13 mouse cellular contexts compared by ENCODE assay signal in the genomic region with DNA sequence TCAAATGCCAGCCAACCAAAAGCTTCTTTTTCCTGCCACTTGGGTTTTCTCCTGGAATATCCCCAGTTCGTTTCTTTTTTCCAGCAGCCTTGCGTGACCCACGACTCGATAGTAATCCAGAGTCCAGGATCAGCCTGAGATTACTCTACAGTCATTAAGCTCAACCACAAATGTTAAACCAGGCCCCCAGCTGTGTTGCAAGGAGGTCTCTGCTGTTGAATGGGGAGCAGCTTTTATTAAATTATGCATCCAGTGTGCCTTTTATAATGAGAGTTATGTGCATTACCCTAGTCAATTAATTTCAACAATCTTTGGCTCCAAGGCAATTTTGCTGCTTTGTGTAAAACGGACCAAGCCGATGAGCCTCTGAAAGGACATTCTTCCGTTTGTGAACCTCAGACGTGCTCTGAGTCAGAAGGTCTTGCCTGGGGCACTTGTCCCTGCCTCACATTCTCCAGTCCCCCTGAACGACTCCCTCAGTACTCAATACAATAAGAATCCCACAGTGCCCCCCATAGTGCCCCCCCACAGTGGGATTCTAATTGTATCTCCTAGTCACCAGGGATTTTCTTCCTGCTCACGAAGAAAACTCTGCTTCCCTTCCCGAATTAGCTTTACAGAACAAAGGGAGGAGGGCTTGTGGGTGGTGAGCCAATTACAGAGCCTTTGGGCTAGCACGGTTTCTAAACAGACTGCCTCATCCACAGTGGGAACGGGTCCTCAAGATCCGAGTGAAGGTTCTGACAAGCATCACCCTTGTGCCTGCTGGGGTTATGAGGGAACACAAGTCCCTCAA. TPM values are rescaled to one million over a fixed set of nuclear protein-coding genes. Genes with fewer than 3 reads are reported as not detected.
DNase-seq lines count a peak whose midpoint lies in the region; ATAC-seq and TF ChIP-seq lines count a peak whose summit lies in the region.
"Had no signal": no experiment of that assay in that cellular context is flagged by ENCODE, and none has a peak within 500 bp of the region (broad histone marks: within the 10 kb centered on the region; RNA-seq: fewer than 3 reads in every experiment).

No protein-coding gene starts in this region.

- H3K4me2 ChIP-seq in liver, embryonic 13.5 days, result peak overlapping the region; percentile 52
- H3K4me2 ChIP-seq in liver, postnatal 0 days (ENCODE audit: low read depth, low read length), result no peak overlapping the region
- H3K4me2 ChIP-seq in embryonic facial prominence, embryonic 14.5 days (ENCODE audit: low read depth, low read length), result no peak overlapping the region
- H3K4me2 ChIP-seq in hindbrain, embryonic 16.5 days (ENCODE audit: low read length), result no peak overlapping the region
- no peak overlapping the region for H3K4me2 ChIP-seq in neural tube, embryonic 14.5 days (ENCODE audit: low read depth, low read length)
- H3K4me2 ChIP-seq: heart, embryonic 15.5 days had no signal

- no peak for TF ChIP-seq EP300 in liver, postnatal 0 days (IDR thresholded peaks at IDR 0.05; ENCODE audit: low read depth)

- no peak for TF ChIP-seq POLR2A in kidney, adult 2 months (IDR thresholded peaks at IDR 0.05; ENCODE audit: low read depth, low read length)

- no peaks in the 10 kb centered on the region for H3K9me3 ChIP-seq in liver, embryonic 13.5 days (replicated peaks)
- H3K9me3 ChIP-seq in liver, postnatal 0 days (ENCODE audit: low read length), result no peaks in the 10 kb centered on the region
- no peaks in the 10 kb centered on the region for H3K9me3 ChIP-seq in embryonic facial prominence, embryonic 14.5 days (ENCODE audit: control insufficient read depth, low read length)
- no peaks in the 10 kb centered on the region for H3K9me3 ChIP-seq in hindbrain, embryonic 16.5 days (ENCODE audit: control insufficient read depth, low read length)
- H3K9me3 ChIP-seq in neural tube, embryonic 14.5 days (ENCODE audit: control insufficient read depth, low read length), result no peaks in the 10 kb centered on the region
- H3K9me3 ChIP-seq: heart, embryonic 15.5 days had no signal

- H3K27ac ChIP-seq in liver, embryonic 13.5 days, result peak overlapping the region; percentile 92
- H3K27ac ChIP-seq in liver, postnatal 0 days (ENCODE audit: low read depth), result no peak overlapping the region
- no peak overlapping the region for H3K27ac ChIP-seq in embryonic facial prominence, embryonic 14.5 days (replicated peaks; ENCODE audit: low read depth, low read length)
- H3K27ac ChIP-seq in hindbrain, embryonic 16.5 days (ENCODE audit: low read depth, low read length), result peak overlapping the region; percentile 36
- H3K27ac ChIP-seq in neural tube, embryonic 14.5 days (ENCODE audit: low read depth, low read length), result peak overlapping the region; percentile 30; the same call in 1 of the 2 replicates
- H3K27ac ChIP-seq in kidney, adult 2 months (ENCODE audit: insufficient read depth, low read depth, low read length), result no peak overlapping the region
- H3K27ac ChIP-seq: heart, embryonic 15.5 days had no signal

- no peak overlapping the region for H3K4me3 ChIP-seq in liver, embryonic 13.5 days (replicated peaks)
- H3K4me3 ChIP-seq in liver, postnatal 0 days (ENCODE audit: low read depth, low read length), result no peak overlapping the region
- H3K4me3 ChIP-seq in embryonic facial prominence, embryonic 14.5 days (ENCODE audit: low read depth, low read length), result no peak overlapping the region
- no peak overlapping the region for H3K4me3 ChIP-seq in hindbrain, embryonic 16.5 days (ENCODE audit: low read length)
- H3K4me3 ChIP-seq in neural tube, embryonic 14.5 days (ENCODE audit: low read depth, low read length), result no peak overlapping the region
- no peak overlapping the region for H3K4me3 ChIP-seq in kidney, adult 2 months (ENCODE audit: insufficient read depth, low read depth, low read length)
- H3K4me3 ChIP-seq: heart, embryonic 15.5 days had no signal

- ATAC-seq in liver, embryonic 13.5 days (ENCODE audit: low read depth), result no peak
- no peak for ATAC-seq in liver, postnatal 0 days
- ATAC-seq in embryonic facial prominence, embryonic 14.5 days (ENCODE audit: low read depth), result peak; percentile 41; the same call in 1 of the 2 replicates
- ATAC-seq in hindbrain, embryonic 16.5 days, result peak; percentile 65; the same call in 1 of the 2 replicates
- ATAC-seq in neural tube, embryonic 14.5 days (ENCODE audit: low read depth), result peak; percentile 76; the same call in 1 of the 2 replicates

- no peak for TF ChIP-seq CTCF in liver, postnatal 0 days (IDR thresholded peaks at IDR 0.05; ENCODE audit: low read depth)
- no peak for TF ChIP-seq CTCF in kidney, adult 2 months (conservative IDR thresholded peaks at IDR 0.05; ENCODE audit: insufficient read depth, insufficient read length, low read depth, low read length)

- WGBS in liver, embryonic 13.5 days (ENCODE audit: insufficient replicate concordance), result 33% methylated on average over 14 of the region's 14 CpGs
- WGBS in liver, postnatal 0 days (ENCODE audit: insufficient replicate concordance), result 27% methylated on average over 14 of the region's 14 CpGs
- 9% methylated on average over 14 of the region's 14 CpGs for WGBS in embryonic facial prominence, embryonic 14.5 days
- WGBS in hindbrain, embryonic 16.5 days, result 6% methylated on average over 14 of the region's 14 CpGs
- WGBS in neural tube, embryonic 14.5 days, result 5% methylated on average over 14 of the region's 14 CpGs
- 20% methylated on average over 14 of the region's 14 CpGs for WGBS in kidney, adult 2 months

- peak overlapping the region; percentile 65 for H3K9ac ChIP-seq in liver, embryonic 13.5 days
- no peak overlapping the region for H3K9ac ChIP-seq in liver, postnatal 0 days (replicated peaks)
- H3K9ac ChIP-seq in embryonic facial prominence, embryonic 14.5 days (ENCODE audit: low read depth, low read length), result no peak overlapping the region
- H3K9ac ChIP-seq in hindbrain, embryonic 16.5 days (ENCODE audit: low read depth, low read length), result no peak overlapping the region
- no peak overlapping the region for H3K9ac ChIP-seq in neural tube, embryonic 14.5 days (replicated peaks; ENCODE audit: low read depth, low read length)
- H3K9ac ChIP-seq: heart, embryonic 15.5 days had no signal

- H3K27me3 ChIP-seq in liver, embryonic 13.5 days, result 0 out of 2 replicates have a peak, but pooled peaks cover 4% of the 10 kb centered on the region
- no peaks in the 10 kb centered on the region for H3K27me3 ChIP-seq in liver, postnatal 0 days (ENCODE audit: insufficient read depth, low read length)
- H3K27me3 ChIP-seq in embryonic facial prominence, embryonic 14.5 days (replicated peaks; ENCODE audit: control insufficient read depth, insufficient read depth, low read length), result no peaks in the 10 kb centered on the region
- no peaks in the 10 kb centered on the region for H3K27me3 ChIP-seq in hindbrain, embryonic 16.5 days (replicated peaks; ENCODE audit: control insufficient read depth, insufficient read depth, low read length)
- H3K27me3 ChIP-seq in neural tube, embryonic 14.5 days (ENCODE audit: control insufficient read depth, insufficient read depth, low read length), result no peaks in the 10 kb centered on the region
- H3K27me3 ChIP-seq in kidney, adult 2 months (replicated peaks; ENCODE audit: control insufficient read depth, insufficient read depth, low read length), result no peaks in the 10 kb centered on the region

- no peaks in the 10 kb centered on the region for H3K36me3 ChIP-seq in liver, embryonic 13.5 days
- H3K36me3 ChIP-seq in liver, postnatal 0 days (replicated peaks; ENCODE audit: insufficient read depth, low read length), result no peaks in the 10 kb centered on the region
- no peaks in the 10 kb centered on the region for H3K36me3 ChIP-seq in embryonic facial prominence, embryonic 14.5 days (ENCODE audit: control insufficient read depth, insufficient read depth, low read length)
- H3K36me3 ChIP-seq in hindbrain, embryonic 16.5 days (ENCODE audit: control insufficient read depth, insufficient read depth, low read length), result no peaks in the 10 kb centered on the region
- no peaks in the 10 kb centered on the region for H3K36me3 ChIP-seq in neural tube, embryonic 14.5 days (ENCODE audit: control insufficient read depth, insufficient read depth, low read length)
- H3K36me3 ChIP-seq in kidney, adult 2 months (ENCODE audit: control insufficient read depth, insufficient read depth, low read length), result no peaks in the 10 kb centered on the region
- H3K36me3 ChIP-seq: heart, embryonic 15.5 days had no signal

- no peak for DNase-seq in liver, embryonic 13.5 days
- DNase-seq in liver, postnatal 0 days, result no peak
- peak; percentile 41 for DNase-seq in embryonic facial prominence, embryonic 14.5 days (ENCODE audit: low spot score)
- DNase-seq in kidney, adult 2 months, result no peak
- no peak for DNase-seq in gastrocnemius, adult 18-20 months (ENCODE audit: low spot score)
- DNase-seq in heart, adult 11 months, result no peak
- DNase-seq: B cell, adult 2 months; cerebellum, adult 8-10 months; lung, postnatal 36 days had no signal

- H3K4me1 ChIP-seq in liver, embryonic 13.5 days (replicated peaks), result peaks cover 50% of the 10 kb centered on the region
- peaks cover 4% of the 10 kb centered on the region for H3K4me1 ChIP-seq in liver, postnatal 0 days (ENCODE audit: insufficient read depth)
- H3K4me1 ChIP-seq in embryonic facial prominence, embryonic 14.5 days (ENCODE audit: control insufficient read depth, insufficient read depth, low read length), result peaks cover 12% of the 10 kb centered on the region
- H3K4me1 ChIP-seq in hindbrain, embryonic 16.5 days (ENCODE audit: control insufficient read depth, insufficient read depth, low read depth, low read length), result peaks cover 6% of the 10 kb centered on the region
- peaks cover 5% of the 10 kb centered on the region; the same call in 1 of the 2 replicates for H3K4me1 ChIP-seq in neural tube, embryonic 14.5 days (ENCODE audit: control insufficient read depth, insufficient read depth, low read length)
- no peaks in the 10 kb centered on the region for H3K4me1 ChIP-seq in kidney, adult 2 months (ENCODE audit: control insufficient read depth, insufficient read depth, low read length)
- H3K4me1 ChIP-seq: heart, embryonic 15.5 days had no signal

RNA-seq across cellular contexts. Expression of a gene that starts 46.0 kb away (rescaled TPM):
- 131 and 149 TPM in 2 replicates for polyA plus RNA-seq in liver, embryonic 13.5 days (2015; fragmentation: Nextera tagmentation; extraction: Ambion mirVana)
- 67.0 and 81.2 TPM in 2 replicates for polyA plus RNA-seq in liver, postnatal 0 days (2015; fragmentation: Nextera tagmentation; extraction: Ambion mirVana)
- polyA plus RNA-seq in embryonic facial prominence, embryonic 14.5 days (2014; fragmentation: Nextera tagmentation; extraction: Ambion mirVana), result 13.1 and 16.0 TPM in 2 replicates
- 18.8 and 20.8 TPM in 2 replicates for polyA plus RNA-seq in hindbrain, embryonic 16.5 days (2015; fragmentation: Nextera tagmentation; extraction: Ambion mirVana)
- polyA plus RNA-seq in neural tube, embryonic 14.5 days (2014; fragmentation: Nextera tagmentation; extraction: Ambion mirVana), result 15.2 and 23.5 TPM in 2 replicates
- polyA plus RNA-seq in kidney, adult 2 months (2012; rRNA removed), result 16.3 and 17.5 TPM in 2 replicates
- 1 to 10 TPM; 5.3 to 6.1 TPM for total RNA-seq in gastrocnemius, adult 18-20 months (2021)

RNA-seq across cellular contexts. Expression of a gene that starts 51.0 kb away (rescaled TPM):
- 0.05 TPM in 1 of 2 replicates, not detected in the other for polyA plus RNA-seq in liver, embryonic 13.5 days (2015; fragmentation: Nextera tagmentation; extraction: Ambion mirVana)
- polyA plus RNA-seq in liver, postnatal 0 days (2015; fragmentation: Nextera tagmentation; extraction: Ambion mirVana), result not detected in 2 replicates
- 0.10 TPM in 1 of 2 replicates, not detected in the other for polyA plus RNA-seq in embryonic facial prominence, embryonic 14.5 days (2014; fragmentation: Nextera tagmentation; extraction: Ambion mirVana)
- 0.11 and 0.19 TPM in 2 replicates for polyA plus RNA-seq in hindbrain, embryonic 16.5 days (2015; fragmentation: Nextera tagmentation; extraction: Ambion mirVana)
- polyA plus RNA-seq in neural tube, embryonic 14.5 days (2014; fragmentation: Nextera tagmentation; extraction: Ambion mirVana), result 0.12 TPM in 1 of 2 replicates, not detected in the other
- not detected in 2 replicates for polyA plus RNA-seq in kidney, adult 2 months (2012; rRNA removed)
- total RNA-seq in gastrocnemius, adult 18-20 months (2021), result not detected
- polyA plus RNA-seq: heart, embryonic 15.5 days; kidney, embryonic 14.5 days had no signal

Comparison
In these comparisons a context has a peak if more than half of its experiments do, and no peak if none do; other contexts are left out.
1. H3K27ac ChIP-seq: peak in liver, embryonic 13.5 days (single experiment), hindbrain, embryonic 16.5 days (single experiment) and neural tube, embryonic 14.5 days (single experiment); none in liver, postnatal 0 days (single experiment), embryonic facial prominence, embryonic 14.5 days (single experiment) and kidney, adult 2 months (single experiment).
2. ATAC-seq: peak in embryonic facial prominence, embryonic 14.5 days (single experiment), hindbrain, embryonic 16.5 days (single experiment) and neural tube, embryonic 14.5 days (single experiment); none in liver, embryonic 13.5 days (single experiment) and liver, postnatal 0 days (single experiment).